Mouse (Mus musculus) forebrain, embryonic 10.5 days (tissue): Measurements from ENCODE around the gene Ep400. TPM values are rescaled to one million over a fixed set of nuclear protein-coding genes. Genes with fewer than 3 reads are reported as not detected.
A peak's percentile ranks its signal among the peaks of the same experiment; 100 is the strongest.

Experiments
- DNase-seq: peaks from one replicate; pipeline ENCODE4 v3.0.0-alpha.2; 2017; ENCODE audit warnings: low spot score; ENCODE audit errors: extremely low spot score
- H3K27ac ChIP-seq: fragments of 300-500 bp; sonication (generic); 2 replicates; pipeline ENCODE4 v1.5.1; 2016; ENCODE audit warnings: mild to moderate bottlenecking
- H3K27me3 ChIP-seq: fragments of 300-500 bp; sonication (generic); 2 replicates; pipeline ENCODE4 v1.6.1; 2016; ENCODE audit warnings: mild to moderate bottlenecking; ENCODE audit not compliant: poor library complexity, severe bottlenecking
- H3K36me3 ChIP-seq: fragments of 300-500 bp; sonication (generic); replicated peaks from 2 replicates; pipeline ENCODE4 v1.6.1; 2016; ENCODE audit warnings: mild to moderate bottlenecking, moderate library complexity
- H3K4me1 ChIP-seq: fragments of 300-500 bp; sonication (generic); 2 replicates; pipeline ENCODE4 v1.6.1; 2016
- H3K4me3 ChIP-seq: fragments of 300-500 bp; sonication (generic); 2 replicates; pipeline ENCODE4 v1.5.1; 2016; ENCODE audit warnings: mild to moderate bottlenecking, moderate library complexity
- H3K9me3 ChIP-seq: fragments of 300-500 bp; sonication (generic); 2 replicates; pipeline ENCODE4 v1.6.1; 2016; ENCODE audit warnings: mild to moderate bottlenecking, moderate library complexity
- WGBS: fragments of 180-500 bp; shearing (Covaris S2); methylation state at CpG from one replicate; pipeline ENCODE4 v1.1.7; 2016; 5-methylcytosine and 5-hydroxymethylcytosine counted together
- polyA plus RNA-seq: library from polyadenylated mRNA; unstranded; fragments of >200 nt; fragmentation: Nextera tagmentation; extraction: Ambion mirVana; gene quantifications from 2 replicates; pipeline ENCODE4 v1.2.1, GENCODE M21; 2016

The Ep400 gene
- polyA plus RNA-seq, 1 experiment from 2014 or later = 68.8 TPM

DNA sequence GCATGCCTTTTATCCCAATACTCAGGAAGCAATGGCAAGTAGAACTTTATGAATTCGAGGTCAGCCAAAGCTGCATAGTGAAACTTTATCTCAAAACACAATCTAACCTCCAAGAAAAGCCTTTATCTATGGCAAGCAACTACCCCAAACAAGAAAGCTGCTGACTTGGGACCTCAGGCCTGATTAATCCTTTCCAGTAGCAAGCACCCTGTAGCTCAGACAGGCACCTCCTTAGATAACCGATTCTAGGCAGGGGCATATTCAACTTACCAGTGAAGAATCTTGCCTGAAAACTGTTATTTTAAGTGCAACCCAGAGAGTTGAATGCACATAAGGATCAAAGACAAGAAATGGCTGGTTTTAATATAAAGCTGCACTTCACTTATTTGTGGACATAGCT lies 59.1 kb downstream of the Ep400 start:
- Histone ChIP-seq H3K4me3 (no peak overlapping the region), H3K27ac (no peak overlapping the region), H3K9me3 (no peaks in the 10 kb centered on the region), H3K4me1 (no peaks in the 10 kb centered on the region), H3K36me3 (peaks cover 83% of the 10 kb centered on the region), H3K27me3 (no peaks in the 10 kb centered on the region)
- WGBS = 93% methylated on average over 2 of the region's 2 CpGs
- DNase-seq = no peak

DNA sequence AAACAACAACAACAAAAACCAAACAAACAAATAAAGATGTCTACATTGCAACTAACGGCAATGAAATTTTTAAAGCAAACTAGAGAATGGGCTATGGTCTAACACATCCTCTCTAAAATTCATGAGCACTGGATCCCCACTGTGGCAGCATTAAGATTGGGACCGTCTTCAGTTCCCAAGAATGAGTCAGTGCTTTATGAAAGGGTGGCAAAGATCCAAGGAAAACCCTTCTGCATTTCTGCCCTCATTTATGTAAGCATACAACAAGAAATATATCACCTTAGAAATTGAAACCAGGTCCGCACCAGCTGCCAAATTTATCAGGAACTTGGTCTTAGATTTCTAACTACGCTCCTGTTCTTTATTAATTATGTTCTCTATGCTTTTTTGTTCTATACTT lies 61.3 kb downstream of the Ep400 start:
- no peak overlapping the region for H3K4me3 ChIP-seq
- 97% methylated on average over 4 of the region's 4 CpGs for WGBS
- no peak overlapping the region for H3K27ac ChIP-seq
- no peak for DNase-seq
- no peaks in the 10 kb centered on the region for H3K27me3 ChIP-seq
- H3K36me3 ChIP-seq = peaks cover 92% of the 10 kb centered on the region
- H3K4me1 ChIP-seq = no peaks in the 10 kb centered on the region
- H3K9me3 ChIP-seq = no peaks in the 10 kb centered on the region

DNA sequence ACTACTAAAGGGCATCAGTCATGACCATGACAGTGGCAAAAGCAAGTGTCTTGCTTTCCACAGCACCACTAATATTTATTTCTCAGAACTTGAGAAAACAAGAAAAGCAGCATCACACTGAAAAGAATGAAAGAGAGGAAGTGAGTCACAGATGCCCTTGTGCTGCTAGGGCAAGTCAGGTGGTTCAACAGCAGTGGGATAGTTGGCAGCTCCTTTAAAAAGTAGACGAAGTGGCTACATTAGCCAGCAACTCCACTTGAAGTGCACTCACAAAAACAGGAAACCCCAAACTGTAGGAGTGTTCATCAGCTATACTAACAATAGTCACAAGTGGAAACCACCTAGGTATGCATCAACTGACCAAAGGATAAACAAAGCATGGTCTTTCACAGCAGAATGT lies 66.5 kb downstream of the Ep400 start:
- H3K4me1 ChIP-seq = no peaks in the 10 kb centered on the region
- 87% methylated on average over 1 of the region's 1 CpGs for WGBS
- no peaks in the 10 kb centered on the region for H3K27me3 ChIP-seq

DNA sequence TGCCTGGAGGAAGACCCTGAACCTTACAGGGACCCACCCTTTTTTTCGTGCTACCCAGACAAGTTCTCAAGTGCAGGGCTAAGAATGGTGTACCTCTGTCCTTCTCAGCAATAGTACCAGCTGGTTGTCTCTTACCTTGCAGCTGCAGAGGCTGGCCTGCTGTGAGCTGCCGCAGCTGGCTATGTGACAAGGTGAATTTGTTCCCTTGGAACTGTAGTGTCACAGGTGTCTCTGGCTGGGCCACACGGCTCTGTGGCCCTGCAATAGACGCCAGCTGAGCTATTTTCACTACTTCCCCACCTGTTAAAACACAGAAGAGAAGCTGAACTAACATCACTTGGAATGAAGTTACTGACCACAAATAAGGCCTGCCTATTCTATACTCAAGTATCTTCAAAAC lies 71.9 kb downstream of the Ep400 start:
- Histone ChIP-seq H3K4me1 (no peaks in the 10 kb centered on the region), H3K27ac (no peak overlapping the region), H3K4me3 (no peak overlapping the region), H3K27me3 (no peaks in the 10 kb centered on the region), H3K36me3 (peaks cover 99% of the 10 kb centered on the region), H3K9me3 (no peaks in the 10 kb centered on the region)
- no peak for DNase-seq
- 88% methylated on average over 4 of the region's 4 CpGs for WGBS

More for the DNA sequence above, 66.5 kb downstream of the Ep400 start:
- no peak overlapping the region for H3K27ac ChIP-seq
- H3K9me3 ChIP-seq = no peaks in the 10 kb centered on the region
- peaks cover 100% of the 10 kb centered on the region for H3K36me3 ChIP-seq
- DNase-seq = no peak
- no peak overlapping the region for H3K4me3 ChIP-seq

DNA sequence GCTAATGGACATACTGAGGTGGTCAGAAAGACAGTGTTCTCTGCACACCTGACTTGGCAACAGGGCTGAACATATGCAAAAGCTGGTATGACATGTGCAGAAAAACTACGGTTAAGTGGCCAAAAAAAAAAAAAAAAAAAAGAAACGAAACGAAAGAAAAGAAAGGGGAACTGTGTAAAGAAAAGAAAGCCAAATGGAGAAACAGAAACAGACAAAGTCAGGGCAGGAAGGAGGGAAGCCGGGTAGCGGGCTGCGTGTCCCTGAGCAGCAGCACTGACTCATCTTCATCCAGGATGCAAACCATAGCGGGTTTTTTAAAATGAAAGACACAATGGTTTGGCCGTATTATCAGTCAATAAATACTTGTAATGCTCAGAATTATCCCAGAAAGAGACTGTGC lies 88.5 kb downstream of the Ep400 start:
- 94% methylated on average over 8 of the region's 8 CpGs for WGBS

DNA sequence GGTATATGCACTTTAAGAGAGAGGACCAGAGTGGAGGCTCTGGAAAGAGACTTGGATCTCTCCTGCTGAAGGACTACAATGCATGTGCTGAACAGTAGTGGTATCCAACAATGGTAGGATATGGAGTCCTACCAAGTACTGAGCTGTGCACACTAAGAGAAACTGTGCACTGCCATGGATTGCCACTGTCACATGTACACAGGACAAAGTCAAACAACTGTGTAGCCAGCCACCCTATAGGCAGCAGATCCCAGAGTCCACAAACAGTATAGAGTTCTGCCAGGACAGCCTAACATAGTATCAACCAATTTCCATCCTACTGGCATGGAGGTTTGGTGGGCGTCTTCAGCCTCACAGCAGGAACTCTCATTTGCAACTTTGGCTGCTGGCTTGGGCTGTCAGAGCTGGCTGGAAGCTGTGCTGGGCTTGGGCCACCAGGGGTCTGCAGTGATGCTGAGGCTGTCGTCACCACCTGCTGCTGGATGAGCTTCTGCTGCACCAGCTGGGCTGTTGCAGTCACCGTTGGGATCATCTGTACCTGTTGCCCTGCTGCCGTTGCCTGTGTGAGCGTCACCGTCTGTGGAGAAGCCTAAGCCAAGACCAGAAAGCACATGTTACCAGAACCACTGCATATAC lies 104.9 kb downstream of the Ep400 start:
- no peak overlapping the region for H3K4me3 ChIP-seq
- H3K4me1 ChIP-seq = no peaks in the 10 kb centered on the region
- no peak overlapping the region for H3K27ac ChIP-seq
- H3K36me3 ChIP-seq = peaks cover 99% of the 10 kb centered on the region
- WGBS = 73% methylated on average over 6 of the region's 6 CpGs
- H3K27me3 ChIP-seq = no peaks in the 10 kb centered on the region
- no peaks in the 10 kb centered on the region for H3K9me3 ChIP-seq
- DNase-seq = no peak

More for the DNA sequence above, 88.5 kb downstream of the Ep400 start:
- Histone ChIP-seq H3K4me1 (no peaks in the 10 kb centered on the region), H3K27ac (no peak overlapping the region), H3K9me3 (no peaks in the 10 kb centered on the region), H3K27me3 (no peaks in the 10 kb centered on the region), H3K36me3 (peaks cover 100% of the 10 kb centered on the region), H3K4me3 (no peak overlapping the region)
- DNase-seq = no peak

DNA sequence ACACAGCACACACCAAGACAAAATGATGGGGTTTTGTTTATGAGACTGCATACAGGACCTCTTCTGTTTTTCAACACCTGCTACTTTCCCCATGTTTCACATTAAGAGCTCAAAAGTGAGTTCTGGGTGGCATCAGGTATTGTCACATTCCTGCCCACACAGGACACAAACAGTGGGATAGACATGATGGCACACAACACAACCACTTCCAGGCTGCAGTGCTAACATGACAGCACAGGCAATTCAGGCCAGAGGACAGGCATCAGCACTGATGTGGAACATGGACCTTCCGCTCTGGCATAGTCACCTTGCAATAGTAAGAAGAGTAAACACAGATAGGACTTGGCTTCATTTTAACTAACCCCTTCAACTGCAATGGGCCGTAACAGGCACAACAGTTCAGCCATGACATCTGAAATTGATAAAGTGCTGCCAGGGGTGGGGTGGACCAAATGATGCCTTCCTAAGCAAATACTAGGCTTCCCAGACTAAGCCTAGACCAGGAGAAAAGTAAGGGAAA lies 105.7 kb downstream of the Ep400 start:
- Histone ChIP-seq H3K4me3 (no peak overlapping the region), H3K9me3 (no peaks in the 10 kb centered on the region), H3K27ac (no peak overlapping the region), H3K27me3 (no peaks in the 10 kb centered on the region), H3K4me1 (no peaks in the 10 kb centered on the region), H3K36me3 (peaks cover 99% of the 10 kb centered on the region)
- 92% methylated on average over 2 of the region's 2 CpGs for WGBS
- no peak for DNase-seq

DNA sequence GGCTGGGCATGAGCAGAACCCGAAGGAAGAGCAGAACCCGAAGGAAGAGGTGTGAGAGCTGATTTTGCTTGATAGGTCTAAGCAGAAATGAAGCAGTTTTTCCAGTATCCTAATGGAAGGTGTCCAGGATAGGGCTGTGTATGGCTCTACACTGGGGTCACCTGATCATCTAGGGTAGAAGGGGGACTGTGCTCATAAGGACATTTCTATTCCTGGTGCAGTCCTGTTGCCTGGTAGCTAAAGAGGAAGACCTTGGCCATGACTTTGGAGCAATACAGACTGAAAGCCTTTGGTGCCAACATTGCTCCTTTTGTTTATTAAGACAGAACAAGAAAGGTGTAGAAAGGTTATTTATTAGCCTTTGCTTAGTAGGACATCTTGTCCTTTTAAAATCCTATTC lies 106.5 kb downstream of the Ep400 start:
- no peaks in the 10 kb centered on the region for H3K4me1 ChIP-seq
- no peak overlapping the region for H3K4me3 ChIP-seq
- DNase-seq = no peak
- H3K36me3 ChIP-seq = peaks cover 99% of the 10 kb centered on the region
- H3K9me3 ChIP-seq = no peaks in the 10 kb centered on the region
- 92% methylated on average over 2 of the region's 2 CpGs for WGBS
- no peak overlapping the region for H3K27ac ChIP-seq
- no peaks in the 10 kb centered on the region for H3K27me3 ChIP-seq

DNA sequence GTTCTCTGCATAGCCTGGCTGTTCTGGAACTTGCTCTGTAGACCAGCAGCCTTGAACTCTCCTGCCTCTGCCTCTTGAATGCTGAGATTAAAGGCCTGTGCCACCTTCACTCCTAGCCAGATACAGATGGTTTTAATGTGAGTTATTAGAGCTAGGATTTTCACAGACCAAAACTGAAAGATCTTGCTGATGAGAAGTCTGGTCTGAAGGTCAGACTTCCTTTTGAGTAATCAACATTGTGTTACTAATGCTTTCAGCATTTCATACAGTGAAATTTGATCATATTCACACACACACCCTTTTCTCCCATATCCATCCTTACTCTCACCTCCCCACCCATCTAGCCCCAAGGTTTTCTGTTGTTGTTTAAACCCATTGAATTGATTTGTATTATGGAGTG lies 110.8 kb downstream of the Ep400 start:
- Histone ChIP-seq H3K9me3 (no peaks in the 10 kb centered on the region), H3K4me3 (no peak overlapping the region), H3K36me3 (peaks cover 99% of the 10 kb centered on the region), H3K4me1 (peaks cover under 1% of the 10 kb centered on the region; the same call in 1 of the 2 replicates), H3K27me3 (no peaks in the 10 kb centered on the region), H3K27ac (no peak overlapping the region)
- DNase-seq = no peak

DNA sequence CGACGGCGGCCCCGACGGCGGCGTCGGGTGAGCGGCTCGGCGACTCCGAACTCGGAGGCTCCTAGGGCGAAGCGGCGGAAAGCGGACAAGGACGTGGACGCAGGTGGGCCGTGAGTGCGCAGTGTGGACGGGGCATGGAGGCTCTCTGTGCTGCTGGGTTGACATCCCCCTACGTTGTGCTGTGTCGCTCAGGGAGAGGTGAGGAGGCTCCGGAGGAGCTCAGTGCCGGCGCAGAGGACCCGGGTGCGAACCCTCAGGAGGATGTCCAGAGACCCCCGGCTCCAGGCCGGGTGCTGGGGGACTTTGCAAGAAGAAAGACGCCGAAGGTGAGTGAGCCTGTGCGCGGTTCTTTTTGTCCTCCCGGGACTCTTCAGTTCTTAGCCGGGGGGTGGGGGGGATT lies 116.8 kb downstream of the Ep400 start:
- H3K4me1 ChIP-seq = peaks cover 22% of the 10 kb centered on the region
- no peaks in the 10 kb centered on the region for H3K27me3 ChIP-seq
- peak overlapping the region; percentile 85 for H3K27ac ChIP-seq
- no peaks in the 10 kb centered on the region for H3K9me3 ChIP-seq
- WGBS = 2% methylated on average over 37 of the region's 37 CpGs
- H3K36me3 ChIP-seq = peaks cover 78% of the 10 kb centered on the region
- no peak for DNase-seq
- peak overlapping the region; percentile 97 for H3K4me3 ChIP-seq

DNA sequence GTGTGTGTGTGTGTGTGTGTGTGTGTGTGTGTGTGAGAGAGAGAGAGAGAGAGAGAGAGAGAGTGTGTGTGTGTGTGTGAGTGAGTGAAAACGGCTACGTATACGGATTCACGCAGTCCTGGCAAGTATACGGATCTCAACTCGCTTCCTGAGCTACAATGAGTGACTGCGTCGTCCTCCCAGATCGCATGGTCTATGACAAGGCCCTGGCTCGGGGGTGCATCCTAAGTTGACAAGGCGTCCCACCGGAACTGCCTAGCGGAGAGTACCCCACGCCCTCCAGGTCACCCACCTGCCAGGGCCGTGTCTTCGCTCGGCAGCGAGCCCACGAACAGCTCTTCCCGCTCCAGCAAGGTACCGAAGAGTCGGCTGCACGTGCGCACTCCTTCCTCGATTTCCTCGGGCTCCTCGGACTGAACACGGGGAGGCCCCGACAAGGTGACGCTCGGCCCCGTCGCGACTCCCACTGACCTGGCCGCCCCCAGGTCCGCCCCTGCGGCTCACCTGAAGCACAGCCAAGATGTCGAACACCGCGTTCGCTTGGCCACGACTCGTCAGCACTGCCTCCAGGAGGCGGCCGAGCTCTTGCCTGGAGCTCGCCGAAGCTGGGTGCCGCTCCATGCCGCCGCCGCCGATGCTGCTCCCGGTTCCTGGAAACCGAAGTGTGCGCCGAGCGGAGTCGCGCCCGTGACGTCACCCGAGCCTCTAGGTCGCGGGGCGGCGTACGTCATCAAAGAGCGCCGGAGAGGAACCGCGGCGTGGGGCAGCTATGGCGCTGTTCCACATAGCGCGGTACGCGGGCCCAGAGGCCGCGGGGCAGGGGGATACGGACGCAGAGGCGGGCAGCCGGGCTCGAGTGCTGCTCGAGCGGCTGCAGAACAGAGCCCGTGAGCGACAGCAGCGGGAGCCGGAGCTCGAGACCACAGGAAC lies 117.5 kb downstream of the Ep400 start, which contains the start of the genes Noc4l and Ddx51:
Gene Noc4l, minus strand, starts transcription at position 699 of the 930 bp plus-strand sequence.
Gene Ddx51, plus strand, starts transcription at position 733 of the 930 bp plus-strand sequence.
- no peaks in the 10 kb centered on the region for H3K27me3 ChIP-seq
- peaks cover 78% of the 10 kb centered on the region for H3K36me3 ChIP-seq
- peak within 1 kb of the TSS; percentile 97 for H3K4me3 ChIP-seq
- peaks cover 22% of the 10 kb centered on the region for H3K4me1 ChIP-seq
- DNase-seq = peak; percentile 93
- H3K9me3 ChIP-seq = no peaks in the 10 kb centered on the region
- WGBS = 1% methylated on average over 91 of the region's 91 CpGs
- peak within 1 kb of the TSS; percentile 85 for H3K27ac ChIP-seq

DNA sequence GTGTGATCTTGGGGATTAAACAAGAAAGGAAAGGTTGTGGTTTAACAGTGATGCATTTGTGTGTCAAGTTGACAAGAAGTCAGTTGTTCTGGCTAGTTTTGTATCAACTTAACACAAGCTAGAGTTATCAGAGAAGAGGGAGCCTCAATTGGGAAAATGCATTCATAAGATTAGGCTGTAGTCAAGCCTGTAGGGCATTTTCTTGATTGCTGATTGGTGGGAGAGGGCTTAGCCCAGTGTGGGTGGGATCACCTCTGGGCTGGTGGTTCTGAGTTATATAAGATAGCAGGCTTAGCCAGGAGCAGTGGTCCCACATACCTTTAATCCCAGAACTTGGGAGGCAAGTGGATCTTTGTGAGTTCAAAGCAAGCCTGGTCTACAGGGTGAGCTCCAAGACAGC lies 124.1 kb downstream of the Ep400 start:
- peaks cover 65% of the 10 kb centered on the region for H3K36me3 ChIP-seq

DNA sequence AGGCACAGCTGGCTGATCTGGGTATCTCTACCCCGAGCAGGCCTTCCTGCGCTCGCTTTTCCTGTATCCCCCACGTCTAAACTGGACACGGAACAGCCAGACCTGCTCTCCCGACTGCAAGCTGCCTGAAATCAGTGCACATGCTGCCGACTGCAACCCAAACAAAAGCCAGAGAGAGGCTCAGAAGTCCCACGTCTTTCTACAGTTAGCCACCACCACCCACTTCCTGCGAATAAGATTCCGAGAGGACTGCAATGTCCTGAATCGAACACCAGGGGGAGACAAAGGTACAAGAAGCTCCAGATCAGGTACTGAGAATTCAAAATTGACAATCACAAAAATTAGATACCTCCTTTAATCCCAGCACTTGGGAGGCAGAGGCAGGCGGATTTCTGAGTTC lies 131.1 kb downstream of the Ep400 start:
- Histone ChIP-seq H3K36me3 (no peaks in the 10 kb centered on the region), H3K9me3 (peaks cover 8% of the 10 kb centered on the region; the same call in 1 of the 2 replicates), H3K4me1 (peaks cover 5% of the 10 kb centered on the region), H3K27ac (peak overlapping the region; percentile 49; the same call in 1 of the 2 replicates), H3K4me3 (peak overlapping the region; percentile 22; the same call in 1 of the 2 replicates), H3K27me3 (peaks cover 24% of the 10 kb centered on the region; the same call in 1 of the 2 replicates)
- DNase-seq = peak; percentile 69
- 31% methylated on average over 12 of the region's 12 CpGs for WGBS

More for the DNA sequence above, 124.1 kb downstream of the Ep400 start:
- Histone ChIP-seq H3K4me1 (no peaks in the 10 kb centered on the region), H3K9me3 (peaks cover 8% of the 10 kb centered on the region; the same call in 1 of the 2 replicates), H3K27ac (no peak overlapping the region), H3K27me3 (no peaks in the 10 kb centered on the region), H3K4me3 (no peak overlapping the region)
- DNase-seq = no peak
